Mouse (Mus musculus) intestine, postnatal 0 days (tissue): ENCODE data around the gene Mtor. TPM values are rescaled to one million over a fixed set of nuclear protein-coding genes. Genes with fewer than 3 reads are reported as not detected.
A peak's percentile ranks its signal among the peaks of the same experiment; 100 is the strongest.

ENCODE experiments used
- ATAC-seq: fragments of 200-750 bp; cut with Nextera tagmentation; 2 replicates; pipeline ENCODE4 v1.8.0; 2017; ENCODE audit warnings: mild to moderate bottlenecking, moderate TSS enrichment, moderate library complexity
- H3K27ac ChIP-seq: fragments of 300-500 bp; sonication (generic); 2 replicates; pipeline ENCODE4 v1.5.1; 2014; ENCODE audit warnings: mild to moderate bottlenecking, low read depth, low read length, moderate library complexity
- H3K27me3 ChIP-seq: fragments of 300-500 bp; sonication (generic); replicated peaks from 2 replicates; pipeline ENCODE4 v1.6.1; 2014; ENCODE audit warnings: low read length, mixed read lengths; ENCODE audit not compliant: control insufficient read depth, insufficient read depth
- H3K36me3 ChIP-seq: fragments of 300-500 bp; sonication (generic); 2 replicates; pipeline ENCODE4 v1.6.1; 2014; ENCODE audit warnings: mild to moderate bottlenecking, moderate library complexity; ENCODE audit not compliant: control insufficient read depth, insufficient read depth
- H3K4me1 ChIP-seq: fragments of 300-500 bp; sonication (generic); replicated peaks from 2 replicates; pipeline ENCODE4 v1.6.1; 2014; ENCODE audit warnings: antibody characterized with exemption, low read length, mixed read lengths; ENCODE audit not compliant: control insufficient read depth, insufficient read depth
- H3K4me2 ChIP-seq: fragments of 300-500 bp; sonication (generic); replicated peaks from 2 replicates; pipeline ENCODE4 v1.6.1; 2014; ENCODE audit warnings: low read depth, mild to moderate bottlenecking, moderate library complexity
- H3K4me3 ChIP-seq: fragments of 300-500 bp; sonication (generic); 2 replicates; pipeline ENCODE4 v1.5.1; 2014; ENCODE audit warnings: low read depth, low read length
- H3K9ac ChIP-seq: fragments of 300-500 bp; sonication (generic); 2 replicates; pipeline ENCODE4 v1.6.1; 2014; ENCODE audit warnings: mild to moderate bottlenecking, low read depth, low read length
- H3K9me3 ChIP-seq: fragments of 300-500 bp; sonication (generic); 2 replicates; pipeline ENCODE4 v1.6.1; 2016; ENCODE audit warnings: mixed run types; ENCODE audit not compliant: control insufficient read depth
- CTCF ChIP-seq: sonication (generic); IDR thresholded peaks from 2 replicates; pipeline ENCODE4 v1.5.1; 2016; ENCODE audit warnings: low read depth, mild to moderate bottlenecking, control low read depth, antibody characterized with exemption, moderate library complexity
- WGBS: fragments of 180-500 bp; shearing (Covaris S2); extraction: QIAGEN DNeasy Blood & Tissue Kit; methylation state at CpG from one replicate; pipeline ENCODE4 v1.1.7; 2014; 5-methylcytosine and 5-hydroxymethylcytosine counted together
- polyA plus RNA-seq: library from polyadenylated mRNA; unstranded; fragments of >200 nt; fragmentation: Nextera tagmentation; extraction: Ambion mirVana; gene quantifications from 2 replicates; pipeline ENCODE4 v1.2.1, GENCODE M21; 2015

Mtor gene
- polyA plus RNA-seq, 1 experiment from 2014 or later, result 14.3 TPM

- peak overlapping the region; percentile 41 for H3K27ac ChIP-seq
- no peak for ATAC-seq
- H3K27me3 ChIP-seq, result no peaks in the 10 kb centered on the region
- no peak for TF ChIP-seq CTCF
- 0 out of 2 replicates have a peak overlapping the region, but pooled peaks have one; percentile 17 for H3K9ac ChIP-seq
- H3K4me3 ChIP-seq, result peak overlapping the region; percentile 84
- no peaks in the 10 kb centered on the region for H3K4me1 ChIP-seq
- H3K36me3 ChIP-seq, result peaks cover 23% of the 10 kb centered on the region; the same call in 1 of the 2 replicates
- peak overlapping the region; percentile 88 for H3K4me2 ChIP-seq
- WGBS, result 4% methylated on average over 18 of the region's 18 CpGs
- no peaks in the 10 kb centered on the region for H3K9me3 ChIP-seq
Observed at GRCm38 (mm10) chr4:148590421-148591170, 142.2 kb downstream of the Mtor start.

GRCm38 (mm10) chr4:148591171-148591630 is 142.8 kb downstream of the Mtor start, which contains the start of gene Srm:
Gene Srm (plus strand): TSS chr4:148591503.
- TF ChIP-seq CTCF, result no peak
- Histone ChIP-seq H3K4me2 (peak within 1 kb of the TSS; percentile 88), H3K4me1 (no peaks in the 10 kb centered on the region), H3K4me3 (peak within 1 kb of the TSS; percentile 84), H3K27me3 (no peaks in the 10 kb centered on the region), H3K9ac (peak within 1 kb of the TSS; percentile 58), H3K9me3 (no peaks in the 10 kb centered on the region), H3K36me3 (peaks cover 29% of the 10 kb centered on the region; the same call in 1 of the 2 replicates), H3K27ac (peak within 1 kb of the TSS; percentile 41)
- under 1% methylated on average over 35 of the region's 50 CpGs for WGBS
- peak; percentile 99 for ATAC-seq

- peak; percentile 58 for ATAC-seq
- no peak overlapping the region for H3K27ac ChIP-seq
Observed at GRCm38 (mm10) chr4:148591637-148592380, 143.4 kb downstream of the Mtor start.

GRCm38 (mm10) chr4:148593996-148594395 is 145.6 kb downstream of the Mtor start:
- Histone ChIP-seq H3K4me3 (no peak overlapping the region), H3K9me3 (no peaks in the 10 kb centered on the region), H3K36me3 (peaks cover 36% of the 10 kb centered on the region; the same call in 1 of the 2 replicates), H3K27ac (no peak overlapping the region), H3K4me2 (no peak overlapping the region), H3K27me3 (no peaks in the 10 kb centered on the region), H3K4me1 (no peaks in the 10 kb centered on the region), H3K9ac (no peak overlapping the region)
- no peak for ATAC-seq
- no peak for TF ChIP-seq CTCF
- 95% methylated on average over 11 of the region's 11 CpGs for WGBS

More at GRCm38 (mm10) chr4:148591637-148592380, 143.4 kb downstream of the Mtor start:
- WGBS, result under 1% methylated on average over 48 of the region's 53 CpGs
- Histone ChIP-seq H3K4me1 (no peaks in the 10 kb centered on the region), H3K9me3 (no peaks in the 10 kb centered on the region), H3K36me3 (peaks cover 33% of the 10 kb centered on the region; the same call in 1 of the 2 replicates), H3K4me2 (peak overlapping the region; percentile 88), H3K9ac (peak overlapping the region; percentile 58), H3K27me3 (no peaks in the 10 kb centered on the region), H3K4me3 (peak overlapping the region; percentile 84)
- TF ChIP-seq CTCF, result no peak

- no peak overlapping the region for H3K4me3 ChIP-seq
- no peaks in the 10 kb centered on the region for H3K4me1 ChIP-seq
- no peak overlapping the region for H3K4me2 ChIP-seq
- no peak for ATAC-seq
- no peaks in the 10 kb centered on the region for H3K9me3 ChIP-seq
- no peaks in the 10 kb centered on the region for H3K27me3 ChIP-seq
- no peak for TF ChIP-seq CTCF
- H3K27ac ChIP-seq, result no peak overlapping the region
- no peak overlapping the region for H3K9ac ChIP-seq
- peaks cover 36% of the 10 kb centered on the region; the same call in 1 of the 2 replicates for H3K36me3 ChIP-seq
- 84% methylated on average over 6 of the region's 6 CpGs for WGBS
Observed at GRCm38 (mm10) chr4:148595916-148596315, 147.5 kb downstream of the Mtor start.

GRCm38 (mm10) chr4:148596731-148597130 is 148.3 kb downstream of the Mtor start:
- no peak overlapping the region for H3K4me2 ChIP-seq
- H3K27me3 ChIP-seq, result no peaks in the 10 kb centered on the region
- H3K9ac ChIP-seq, result no peak overlapping the region
- H3K4me1 ChIP-seq, result no peaks in the 10 kb centered on the region
- H3K36me3 ChIP-seq, result peaks cover 36% of the 10 kb centered on the region; the same call in 1 of the 2 replicates
- WGBS, result 97% methylated on average over 3 of the region's 3 CpGs
- H3K9me3 ChIP-seq, result no peaks in the 10 kb centered on the region
- TF ChIP-seq CTCF, result no peak
- ATAC-seq, result no peak
- no peak overlapping the region for H3K27ac ChIP-seq
- no peak overlapping the region for H3K4me3 ChIP-seq
